Mouse (Mus musculus) MEL-GATA-1-ER (cell line): Measurements from ENCODE around the gene Nol3.

Source experiments
- DNase-seq: peaks from one replicate; pipeline ENCODE4 v3.0.0-alpha.2; 2012; ENCODE audit warnings: low read depth; ENCODE audit errors: extremely low read depth

Gene Nol3

DNA sequence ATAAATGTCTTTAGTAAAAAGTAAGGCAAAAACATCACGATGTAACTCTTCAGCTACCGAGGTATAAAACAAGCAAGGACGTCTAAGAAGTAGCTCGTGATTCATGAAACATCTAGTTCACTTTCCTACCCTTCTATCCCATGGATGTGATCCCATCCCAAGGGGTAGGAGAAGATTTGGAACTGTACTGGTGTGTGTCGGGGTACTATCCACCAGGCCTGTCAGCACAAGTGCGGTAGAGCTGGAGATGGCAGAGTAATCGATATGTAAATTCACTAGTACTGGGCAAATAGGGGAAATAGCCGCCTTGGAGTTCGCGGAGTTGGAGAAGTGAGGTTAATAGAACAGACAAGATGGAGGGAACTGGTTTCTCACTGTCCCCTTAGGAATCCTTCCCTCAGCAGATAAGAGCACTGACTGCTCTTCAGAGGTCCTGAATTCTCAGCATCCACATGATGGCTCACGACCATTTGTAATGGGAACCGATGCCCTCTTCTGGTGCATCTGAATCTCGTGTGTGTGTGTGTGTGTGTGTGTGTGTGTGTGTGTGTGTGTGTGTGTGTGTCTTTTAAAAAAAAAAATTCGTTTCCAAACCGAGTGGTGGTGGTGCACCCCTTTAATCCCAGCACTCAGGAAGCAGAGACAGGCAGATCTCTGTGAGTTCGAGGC lies 12.6 kb upstream of the Nol3 start:
- DNase-seq = peak; percentile 40

DNA sequence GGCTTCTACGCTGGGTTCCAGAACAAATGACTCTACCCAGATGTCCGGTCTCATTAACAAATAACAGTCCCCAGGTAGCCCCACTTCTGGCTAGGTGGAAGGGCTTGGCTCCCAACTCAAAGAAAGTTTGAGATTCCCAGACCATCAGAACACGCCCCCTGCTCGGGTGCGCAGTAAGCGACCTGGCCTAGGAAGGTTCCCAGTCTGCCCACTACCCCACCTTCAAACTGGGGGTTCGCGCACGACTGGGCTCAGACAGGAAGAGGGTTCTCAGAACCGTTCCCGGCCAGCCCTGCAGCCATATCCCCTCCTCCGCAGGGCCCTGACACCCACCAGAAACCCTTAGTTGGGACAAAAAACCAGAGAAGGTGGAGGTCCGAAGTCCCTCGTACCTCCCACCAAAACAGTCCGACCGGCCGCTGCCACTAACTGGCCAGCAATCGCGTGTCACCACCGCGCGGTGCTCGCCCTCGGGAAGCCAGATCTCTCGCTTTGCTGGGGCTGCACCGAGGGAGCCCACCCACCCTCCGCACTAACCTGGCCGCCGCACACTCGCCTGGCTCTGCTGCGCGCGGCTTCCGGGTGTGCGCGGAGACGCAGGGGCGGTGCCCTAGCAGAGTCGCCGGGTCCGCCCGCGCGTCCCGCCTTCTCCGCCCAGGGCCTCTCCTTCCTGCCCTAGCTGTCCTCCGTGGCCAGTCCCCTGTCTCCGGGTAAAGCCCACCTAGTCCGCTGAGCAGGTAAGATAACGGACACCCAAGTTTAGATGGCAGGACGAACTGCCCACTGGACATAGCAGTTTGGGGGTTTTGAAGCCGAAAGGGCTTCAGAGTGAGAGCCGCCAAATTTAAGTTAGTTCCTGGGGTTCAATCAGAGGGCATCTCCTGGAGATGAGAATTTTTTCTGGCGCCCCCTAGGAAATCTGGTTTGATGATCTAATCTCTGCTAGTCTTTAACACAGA lies 11.6 kb upstream of the Nol3 start, which contains the start of the genes Tradd and Fbxl8:
TSS of gene Tradd (minus strand) at position 586 of the 959 bp plus-strand sequence.
TSS of gene Fbxl8 (plus strand) at position 625 of the 959 bp plus-strand sequence.
- DNase-seq = peak; percentile 25

DNA sequence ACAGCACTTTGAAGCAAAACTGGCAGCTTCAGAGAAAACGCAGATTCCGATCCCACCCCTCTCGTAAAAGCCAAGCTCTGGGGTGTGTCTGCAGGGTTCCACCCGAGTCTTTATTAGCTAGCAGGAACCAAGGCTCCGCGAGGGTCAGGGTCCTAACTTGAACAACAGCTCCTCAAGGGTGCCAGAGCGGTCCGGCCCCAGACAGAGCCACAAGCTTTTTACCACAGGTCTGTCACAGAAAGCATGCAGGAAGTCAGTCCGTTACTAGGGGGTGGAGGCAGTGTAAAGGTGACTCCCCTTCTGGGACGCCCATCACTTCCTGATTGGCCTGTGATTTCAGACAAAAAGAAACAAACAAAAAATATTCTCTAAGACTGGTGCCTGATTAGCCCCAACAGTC lies 10.8 kb upstream of the Nol3 start:
- peak; percentile 78 for DNase-seq

DNA sequence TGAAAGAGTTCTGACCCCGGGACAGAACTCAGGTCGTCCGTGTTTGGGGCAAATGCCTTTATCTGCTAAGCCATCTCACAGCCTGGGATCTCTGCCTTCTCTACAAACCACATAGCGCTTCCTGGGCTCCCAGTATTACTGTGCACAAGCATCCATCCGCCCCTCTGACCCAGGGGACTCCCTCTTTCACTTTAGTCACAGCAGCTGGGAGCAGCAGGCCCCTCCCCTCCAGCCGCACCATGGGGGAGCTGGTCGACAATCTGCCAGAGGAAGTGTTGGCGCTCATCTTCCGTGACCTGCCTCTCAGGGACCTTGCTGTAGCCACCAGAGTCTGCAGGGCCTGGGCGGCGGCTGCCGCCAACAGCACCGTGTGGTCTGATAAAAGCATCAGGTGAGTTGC lies 9.2 kb upstream of the Nol3 start:
- DNase-seq = no peak

DNA sequence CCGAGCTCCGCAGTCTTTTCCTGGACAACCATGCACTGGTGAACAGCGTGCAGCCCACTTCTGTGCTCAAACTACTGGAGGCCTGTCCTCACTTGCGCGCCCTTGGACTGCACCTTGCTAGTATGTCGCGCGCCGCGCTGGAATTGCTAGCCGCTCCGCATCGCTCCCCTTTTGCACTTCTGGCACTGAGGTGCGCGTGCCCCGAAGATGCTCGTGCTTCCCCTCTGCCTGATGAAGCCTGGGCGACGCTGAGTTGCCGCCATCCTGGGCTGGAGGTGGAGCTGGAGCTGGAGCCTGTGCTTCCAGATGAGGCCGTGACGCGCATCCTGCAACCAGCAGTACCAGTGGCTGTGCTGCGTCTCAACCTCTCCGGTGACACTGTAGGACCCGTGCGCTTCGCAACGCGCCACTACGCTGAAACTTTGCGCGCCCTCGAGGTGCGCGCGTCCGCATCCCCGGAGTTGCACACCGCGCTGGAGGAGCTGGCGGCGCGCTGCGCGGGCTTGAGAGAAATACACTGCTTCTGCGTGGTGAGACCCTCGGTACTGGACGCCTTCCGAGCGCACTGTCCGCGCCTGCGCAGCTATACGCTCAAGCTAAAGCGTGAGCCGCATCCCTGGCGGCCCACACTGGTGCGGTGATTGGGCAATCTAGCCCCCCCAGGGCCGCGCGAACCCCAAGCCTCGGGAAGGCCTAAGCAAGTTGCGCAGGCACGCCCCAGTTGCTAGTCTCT lies 7.4 kb upstream of the Nol3 start:
- no peak for DNase-seq

DNA sequence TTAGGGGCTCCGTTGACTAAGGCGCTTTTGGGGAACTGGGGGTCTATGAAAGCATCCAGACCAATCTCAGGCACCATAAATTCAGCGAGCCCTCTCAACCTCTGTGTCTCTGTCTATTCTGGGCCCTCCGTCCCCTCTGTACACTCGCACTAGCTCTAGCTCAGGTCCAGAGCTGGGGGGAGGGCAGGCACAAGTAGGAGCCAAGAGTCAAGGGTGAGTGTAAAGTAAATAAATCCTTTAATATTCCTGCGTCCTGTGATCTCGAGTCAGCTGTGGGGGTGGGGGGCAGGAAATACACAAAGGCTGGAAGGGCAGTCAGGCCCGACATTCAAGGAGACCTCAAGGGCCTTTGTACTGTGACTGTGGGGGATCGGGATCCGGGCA lies 6.9 kb upstream of the Nol3 start:
- DNase-seq = no peak

DNA sequence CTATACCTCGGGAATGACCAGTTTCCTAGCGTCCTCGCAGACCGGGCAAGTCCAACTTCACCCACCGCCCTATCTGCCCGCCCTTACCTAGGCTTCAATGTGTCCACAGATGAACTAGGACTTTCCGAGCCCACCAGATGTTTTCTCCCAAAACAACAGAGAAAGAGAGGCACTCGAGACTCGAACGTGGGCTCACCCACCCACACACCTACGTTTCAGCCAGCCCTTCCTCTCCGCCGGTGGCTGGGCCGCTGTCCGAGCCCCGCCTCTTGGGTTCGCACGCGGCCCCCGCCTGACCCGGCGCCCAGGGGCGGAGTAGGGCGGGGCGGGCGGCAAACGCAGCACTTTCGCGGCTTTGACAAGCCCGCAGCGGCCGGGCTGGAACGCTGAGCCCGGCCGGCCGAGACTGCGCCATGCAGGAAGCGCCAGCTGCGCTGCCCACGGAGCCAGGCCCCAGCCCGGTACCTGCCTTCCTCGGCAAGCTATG lies 6.4 kb upstream of the Nol3 start, which contains the start of gene Hsf4:
TSS of gene Hsf4 (plus strand) at position 341 of the 487 bp plus-strand sequence.
- no peak for DNase-seq

DNA sequence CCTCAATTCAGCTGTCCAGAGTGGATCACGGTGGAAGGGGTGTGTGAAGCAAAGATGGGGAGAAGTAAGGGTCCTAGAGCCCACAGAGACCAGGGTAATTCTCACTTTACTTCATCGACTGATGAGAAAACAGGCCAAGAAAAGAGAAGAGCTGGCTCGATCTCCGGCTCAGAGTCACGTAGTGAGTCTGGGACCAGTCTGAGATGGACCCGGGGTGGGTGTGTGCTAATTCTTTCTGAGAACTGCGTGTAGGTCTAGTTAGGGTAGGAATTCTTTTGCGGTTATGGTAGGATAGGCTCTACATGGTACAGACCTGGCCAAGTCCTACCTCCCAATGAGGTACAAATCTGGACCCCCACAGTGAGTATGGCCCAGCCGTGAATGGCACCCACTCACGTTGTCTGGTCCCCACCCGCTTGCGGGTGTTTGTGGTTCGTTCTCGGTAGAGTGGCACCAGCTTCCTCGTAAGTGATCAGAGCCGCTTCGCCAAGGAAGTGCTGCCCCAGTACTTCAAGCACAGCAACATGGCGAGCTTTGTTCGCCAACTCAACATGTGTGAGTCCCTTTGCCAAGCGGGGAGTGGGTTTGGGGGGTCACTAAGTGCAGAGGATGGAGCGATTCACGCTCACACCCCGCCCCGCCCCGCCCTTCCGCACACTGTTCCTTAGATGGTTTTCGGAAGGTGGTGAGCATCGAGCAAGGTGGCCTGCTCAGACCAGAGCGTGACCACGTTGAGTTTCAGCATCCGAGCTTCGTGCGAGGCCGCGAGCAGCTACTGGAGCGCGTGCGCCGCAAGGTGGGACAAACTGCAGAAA lies 5.6 kb upstream of the Nol3 start:
- DNase-seq = no peak

DNA sequence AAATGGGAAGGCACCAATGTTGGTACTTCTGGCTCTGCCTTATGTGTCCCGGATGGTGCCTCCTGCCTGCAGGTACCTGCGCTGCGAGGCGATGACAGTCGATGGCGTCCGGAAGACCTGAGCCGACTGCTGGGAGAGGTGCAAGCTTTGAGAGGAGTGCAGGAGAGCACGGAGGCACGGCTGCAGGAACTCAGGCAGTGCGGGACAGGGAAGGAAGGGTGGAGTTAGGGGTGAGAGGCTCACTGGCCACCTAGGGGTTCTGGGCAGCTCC lies 5.1 kb upstream of the Nol3 start:
- no peak for DNase-seq

DNA sequence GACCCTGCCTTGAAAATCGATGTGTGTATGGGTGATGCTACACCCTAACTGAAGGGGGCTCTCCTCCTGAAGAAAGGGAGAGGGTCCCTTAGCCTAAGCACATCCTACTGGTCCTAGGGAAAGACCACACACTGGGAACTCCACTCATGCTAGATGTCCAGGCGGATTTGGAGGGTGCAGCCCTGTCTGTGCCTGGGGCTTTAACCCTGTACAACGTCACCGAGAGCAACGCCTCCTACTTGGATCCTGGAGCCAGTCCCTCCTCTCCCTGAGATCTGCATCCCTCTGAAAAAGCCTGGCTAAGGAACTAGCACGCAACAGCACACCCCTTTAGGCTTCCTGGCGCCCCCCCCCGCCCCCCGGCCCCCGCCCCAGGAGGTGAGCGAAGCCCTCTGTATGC lies 553 bp upstream of the Nol3 start:
- DNase-seq = no peak

DNA sequence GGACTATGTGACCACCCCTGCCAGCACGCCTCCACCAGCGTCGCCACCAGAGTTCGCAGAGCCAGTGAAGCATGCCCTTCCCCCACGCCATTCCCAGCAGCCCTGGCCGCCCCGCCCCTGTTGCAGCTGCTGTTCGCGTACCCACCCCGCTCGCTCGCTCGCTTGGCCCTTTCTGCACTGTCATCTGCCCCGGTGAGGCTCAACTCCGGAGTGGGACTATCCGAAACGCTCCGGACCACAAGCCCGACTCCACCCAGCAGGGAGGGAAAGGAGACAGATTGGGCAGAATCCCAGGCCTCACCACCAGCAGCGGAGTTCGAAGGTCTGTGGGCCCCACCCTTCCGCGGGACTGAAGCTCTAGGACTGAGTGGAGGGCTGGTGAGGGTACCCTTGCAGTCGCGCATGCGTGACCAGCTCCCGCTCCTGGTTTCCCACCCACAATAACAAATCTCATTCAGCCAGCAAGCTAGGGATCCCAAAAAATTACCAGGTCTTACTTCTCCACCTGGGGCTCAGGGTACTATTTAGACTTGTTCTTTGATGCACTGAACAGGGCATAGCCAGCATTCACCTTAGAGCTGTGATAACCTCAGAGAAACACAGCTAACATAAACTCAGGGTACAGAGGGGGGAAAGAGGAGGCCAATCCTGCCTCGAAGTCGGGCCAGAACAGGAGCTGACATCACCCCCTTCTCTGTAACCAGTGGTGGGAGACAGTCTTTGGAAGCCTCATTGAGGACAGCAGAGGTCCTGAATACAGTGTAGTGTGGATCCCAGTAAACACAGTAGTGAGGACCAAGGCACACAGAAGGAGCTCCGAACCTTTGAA lies 566 bp downstream of the Nol3 start:
- no peak for DNase-seq

DNA sequence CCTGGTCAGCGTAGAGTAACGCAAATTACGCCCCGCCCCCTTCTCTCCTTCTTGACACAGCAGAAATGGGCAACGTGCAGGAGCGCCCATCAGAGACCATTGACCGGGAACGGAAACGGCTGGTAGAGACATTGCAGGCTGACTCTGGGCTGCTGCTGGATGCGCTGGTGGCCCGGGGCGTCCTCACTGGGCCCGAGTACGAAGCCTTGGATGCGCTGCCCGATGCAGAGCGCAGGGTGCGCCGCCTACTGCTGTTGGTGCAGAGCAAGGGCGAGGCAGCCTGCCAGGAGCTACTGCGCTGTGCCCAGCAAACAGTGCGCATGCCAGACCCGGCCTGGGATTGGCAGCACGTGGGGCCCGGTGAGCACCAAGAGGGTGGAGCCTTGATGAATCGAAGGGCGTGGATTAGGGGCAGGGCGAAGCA lies 3.0 kb downstream of the Nol3 start:
- DNase-seq = no peak

DNA sequence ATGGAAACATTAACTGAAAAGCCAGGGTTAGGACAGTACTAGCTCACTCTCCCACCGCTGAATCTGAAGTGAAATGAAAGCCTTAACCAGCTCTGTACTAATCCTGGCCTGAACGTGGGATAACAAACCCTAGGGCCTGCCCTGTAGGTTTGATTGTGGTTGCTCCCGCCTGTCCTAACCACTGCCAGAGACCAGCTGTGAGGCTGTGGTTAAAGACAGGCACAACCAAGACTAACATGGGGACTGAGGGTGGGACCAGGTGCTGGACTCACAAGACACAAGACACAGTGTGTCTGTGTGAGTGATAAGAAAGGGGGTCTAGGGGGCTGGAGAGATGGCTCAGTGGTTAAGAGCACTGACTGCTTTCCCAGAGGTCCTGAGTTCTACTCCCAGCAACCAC lies 4.6 kb downstream of the Nol3 start:
- DNase-seq = no peak

DNA sequence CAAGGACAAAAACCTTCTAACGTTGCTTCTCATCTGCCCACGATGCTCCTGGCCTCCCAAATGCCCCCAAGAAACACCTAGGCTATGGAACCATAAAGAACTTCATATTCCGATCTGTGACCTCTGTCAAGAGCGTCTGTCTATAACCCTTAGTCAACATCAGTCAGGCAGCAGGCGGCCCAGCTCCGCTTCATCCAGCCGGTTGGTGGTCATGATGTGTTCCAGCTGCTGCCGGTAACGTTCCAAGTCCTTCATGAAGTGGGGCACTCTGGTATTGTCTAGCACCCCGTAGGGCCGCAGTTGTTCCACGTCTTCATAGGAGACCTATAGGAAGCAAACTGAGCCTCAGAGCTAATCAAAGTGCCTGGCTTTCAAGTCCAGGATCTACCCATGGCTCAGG lies 5.9 kb downstream of the Nol3 start:
- no peak for DNase-seq

DNA sequence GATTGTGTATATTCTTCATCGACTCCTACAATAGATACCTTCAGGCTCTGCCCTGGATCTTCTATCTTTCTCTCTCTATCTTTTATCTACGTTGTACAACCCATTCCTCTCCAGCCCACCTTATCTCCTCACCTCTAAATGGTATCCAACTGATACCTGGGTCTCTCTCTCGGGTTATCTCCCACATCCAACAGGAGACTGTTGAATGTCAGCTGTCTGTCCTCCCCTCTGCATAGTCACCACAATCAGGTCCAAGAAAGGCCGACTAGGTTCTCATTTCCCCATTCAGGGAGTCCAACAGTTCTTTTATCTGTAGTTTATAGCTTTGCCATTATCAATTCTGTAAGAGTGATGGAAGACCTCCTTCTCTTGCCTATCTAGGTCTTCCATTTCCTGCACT lies 6.3 kb downstream of the Nol3 start:
- no peak for DNase-seq

DNA sequence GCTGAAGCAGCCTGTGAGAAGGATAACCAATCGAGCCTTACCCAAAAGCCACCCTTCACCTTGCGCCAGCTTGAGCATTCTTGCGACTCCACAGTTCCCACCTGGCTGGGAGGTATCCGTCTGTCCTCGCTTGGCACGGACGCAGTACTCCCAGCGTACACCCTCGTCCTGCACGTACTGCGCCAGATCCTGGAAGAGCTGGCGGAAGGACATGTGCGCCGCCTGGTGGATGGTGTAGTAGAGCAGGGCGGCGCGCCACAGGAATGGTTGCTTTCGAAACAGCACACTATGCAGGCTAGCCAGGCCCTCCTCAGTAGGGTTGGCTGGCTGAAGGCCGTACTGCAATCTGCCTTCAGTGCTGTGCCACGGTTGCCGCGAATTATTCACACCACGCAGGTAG lies 7.1 kb downstream of the Nol3 start:
- DNase-seq = no peak

DNA sequence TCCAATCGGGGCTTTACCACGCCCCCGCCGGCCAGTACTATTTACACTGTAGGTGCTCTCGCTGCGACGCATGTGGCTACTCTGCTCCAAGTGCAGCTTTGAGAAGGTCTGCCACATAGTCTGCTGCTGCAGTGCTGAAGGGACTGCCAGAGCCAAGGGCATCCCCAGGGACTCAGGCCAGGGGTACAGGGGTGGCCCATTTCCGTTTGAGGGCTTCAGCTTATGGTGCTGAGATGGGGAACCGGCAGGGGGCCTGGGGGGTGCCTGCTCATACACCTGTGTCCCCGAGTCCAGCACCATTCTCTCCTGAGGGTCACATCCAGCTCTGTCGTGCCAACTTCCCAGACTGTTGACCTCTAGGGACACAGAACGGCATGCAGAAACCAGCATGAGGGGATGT lies 9.6 kb downstream of the Nol3 start:
- no peak for DNase-seq

DNA sequence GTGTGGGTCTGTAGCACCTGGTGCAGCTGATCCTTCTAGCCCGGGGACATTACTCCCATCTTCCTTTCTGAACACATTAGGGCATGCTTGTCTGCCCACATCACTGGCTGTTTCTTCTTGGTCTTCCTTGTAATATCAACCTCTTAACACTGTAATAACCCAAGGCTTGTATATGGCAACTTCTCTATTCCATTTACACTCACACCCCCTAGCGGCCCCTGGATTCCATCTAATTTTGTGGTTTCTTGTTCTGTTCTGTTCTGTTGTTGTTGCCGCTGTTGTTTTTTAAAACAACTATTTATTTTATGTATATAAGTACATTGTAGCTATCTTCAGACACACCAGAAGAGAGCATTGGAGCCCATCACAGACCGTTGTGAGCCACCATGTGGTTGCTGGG lies 11.0 kb downstream of the Nol3 start:
- DNase-seq = no peak

DNA sequence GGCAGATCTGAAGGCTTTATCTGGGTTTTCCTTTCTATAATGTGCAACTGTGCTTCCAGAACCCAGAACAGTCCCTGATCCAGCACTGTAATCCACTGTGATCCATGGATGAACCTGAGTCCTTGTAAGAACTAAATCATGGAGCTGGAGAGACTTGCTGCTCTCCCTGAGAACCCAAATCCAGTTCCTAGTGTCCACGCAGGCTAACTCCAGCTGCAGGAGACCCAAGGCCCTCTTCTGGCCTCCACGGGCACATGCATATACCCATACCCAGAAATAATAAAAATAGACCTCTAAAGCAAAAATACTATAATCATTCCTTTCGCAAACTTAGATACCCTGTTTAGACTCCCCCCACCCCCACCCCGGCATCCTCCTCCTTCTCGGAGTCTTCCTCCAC lies 12.3 kb downstream of the Nol3 start:
- no peak for DNase-seq
